Mouse (Mus musculus): ENCODE data around the gene Gpr65.
"Not testable (repeated sequence)": the region's sequence is repeated elsewhere in the genome, so short reads cannot be mapped to it uniquely, and the experiment has no call there.

Gpr65 gene

DNA sequence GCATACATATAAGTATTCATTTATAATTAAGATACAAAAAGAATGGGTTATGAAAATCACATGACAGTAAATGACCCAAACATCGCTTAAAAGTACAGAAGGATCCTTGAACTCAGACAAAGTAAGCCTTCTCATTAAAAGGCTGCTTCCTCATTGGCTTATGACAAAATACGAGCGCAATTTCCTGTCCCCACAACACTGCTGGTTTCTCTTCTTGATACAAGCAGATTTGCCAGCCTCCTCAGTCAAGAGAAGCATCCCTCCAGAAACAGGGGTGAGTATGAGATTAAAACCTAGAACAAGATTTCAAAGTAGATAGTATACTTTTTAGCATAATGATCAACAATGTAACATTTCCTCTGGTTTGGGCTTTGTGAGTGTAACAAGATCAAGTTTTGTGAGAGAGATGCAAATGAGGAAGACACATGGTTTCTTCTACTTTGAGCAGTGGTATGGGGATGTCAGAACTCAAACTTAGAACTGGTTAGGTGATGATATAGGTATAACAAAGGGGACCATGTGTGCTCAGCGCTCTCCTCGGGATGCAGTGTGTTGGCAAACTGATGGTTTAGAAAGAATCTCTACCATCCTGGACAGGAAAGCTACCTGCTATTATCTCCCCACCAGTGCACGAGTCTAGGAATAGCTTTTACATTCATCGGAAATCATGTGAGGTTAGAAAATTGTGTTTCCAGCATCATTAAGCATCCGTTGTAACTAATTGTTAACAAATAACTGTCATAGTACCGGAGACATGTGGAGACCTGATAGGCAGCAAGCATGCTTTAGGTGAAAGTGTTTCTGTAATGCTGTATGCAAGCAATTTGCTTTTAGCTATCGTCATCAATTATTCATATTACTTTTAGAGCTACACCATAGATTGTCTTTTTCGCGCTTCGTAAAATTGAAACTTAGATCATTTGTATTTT lies at the start of gene Gpr65:
Gpr65 (plus strand) TSS at position 195 of the 929 bp plus-strand sequence.
- DNase-seq (ENCODE audit: low spot score), result no peak

DNA sequence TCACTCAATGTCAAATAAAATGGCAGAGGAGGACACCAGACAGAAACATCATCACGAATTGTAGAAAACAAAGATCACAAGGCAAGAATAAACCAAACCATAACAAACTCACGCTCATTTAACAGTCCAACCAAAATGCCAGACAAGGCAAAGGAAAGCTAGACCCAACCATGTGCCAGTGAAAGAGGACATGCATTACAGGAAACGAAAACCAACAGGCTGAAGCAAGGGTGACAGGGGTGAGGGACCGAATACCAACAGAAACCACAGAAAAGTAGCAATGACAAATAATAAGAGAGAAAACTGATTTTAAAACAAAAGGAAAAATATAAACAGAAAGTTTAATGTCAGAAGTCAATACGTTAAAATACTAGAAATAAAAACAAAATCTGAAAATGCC lies 45.1 kb upstream of the Gpr65 start:
- DNase-seq (ENCODE audit: low spot score), result no peak

DNA sequence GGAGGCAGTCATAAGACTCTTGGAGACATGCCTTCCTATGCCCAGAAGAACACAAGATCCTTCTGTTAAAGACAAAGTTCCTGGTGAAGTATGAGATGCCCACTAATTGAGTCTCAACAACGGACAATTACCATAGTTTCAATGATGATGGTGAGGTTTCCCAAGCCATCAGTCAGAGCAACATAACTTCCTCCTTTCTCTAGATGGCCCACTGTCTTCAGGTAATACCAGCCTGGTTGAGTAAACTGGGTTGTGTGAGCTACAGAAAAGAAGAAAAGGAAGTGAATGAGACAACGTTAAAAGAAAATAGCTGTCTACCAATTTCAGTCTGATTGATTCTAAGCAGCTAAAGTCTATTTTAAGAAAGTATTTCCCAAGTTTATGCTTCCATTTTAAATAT lies 41.4 kb upstream of the Gpr65 start:
- no peak for DNase-seq (ENCODE audit: low spot score)

DNA sequence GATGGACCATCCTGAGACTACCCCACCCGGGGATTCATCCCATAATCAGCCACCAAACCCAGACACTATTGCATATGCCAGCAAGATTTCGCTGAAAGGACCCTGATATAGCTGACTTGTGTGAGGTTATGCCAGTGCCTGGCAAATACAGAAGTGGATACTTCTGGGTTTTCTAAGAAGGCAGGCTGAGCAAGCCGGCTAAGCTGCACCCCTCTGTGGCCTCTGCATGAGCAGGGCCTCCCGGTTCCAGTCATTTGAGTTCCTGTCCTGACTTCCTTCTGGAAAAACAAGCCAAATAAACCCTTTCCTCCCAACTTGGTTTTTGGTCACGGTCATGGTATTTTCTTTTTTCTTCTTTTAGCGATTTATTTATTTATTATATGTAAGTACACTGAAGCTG lies 30.0 kb upstream of the Gpr65 start:
- not testable (repeated sequence) for DNase-seq (ENCODE audit: low spot score)

DNA sequence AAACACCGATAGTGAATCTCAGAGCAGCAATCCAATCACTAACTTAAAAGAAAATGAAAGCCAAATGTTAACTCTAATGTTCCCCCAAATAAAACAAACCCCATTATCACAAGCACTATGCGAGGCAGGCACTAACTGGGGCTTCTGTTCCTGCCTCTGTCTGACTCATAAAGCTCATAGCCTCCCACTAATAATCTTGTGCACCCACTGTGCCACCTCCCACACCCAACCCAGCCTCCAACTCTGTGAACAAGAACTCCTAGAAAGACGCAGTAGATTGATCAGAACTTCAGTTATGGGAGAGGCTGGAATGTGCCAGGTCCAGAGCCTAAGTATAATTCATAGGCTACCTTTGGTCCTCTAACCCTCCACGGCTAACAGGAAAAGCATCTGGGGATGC lies 24.3 kb upstream of the Gpr65 start:
- DNase-seq (ENCODE audit: low spot score), result no peak

DNA sequence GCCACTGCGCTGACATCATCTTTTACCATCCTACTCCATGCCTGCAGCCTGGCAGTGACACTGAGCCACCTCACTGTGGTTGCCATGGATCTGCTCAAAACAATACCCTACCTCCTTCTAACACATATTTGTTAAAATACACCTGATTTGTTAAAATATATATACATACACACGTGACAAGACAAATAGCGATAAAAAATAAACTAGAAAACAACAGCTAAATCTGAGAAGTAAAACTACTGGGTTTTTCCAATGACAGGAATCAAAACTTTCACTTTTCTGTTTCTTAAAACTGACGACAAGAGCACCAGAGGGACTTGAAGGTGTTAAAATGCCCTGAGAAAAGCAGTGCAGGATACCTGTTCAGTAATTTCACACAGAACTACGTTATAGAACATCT lies 23.6 kb upstream of the Gpr65 start:
- no peak for DNase-seq (ENCODE audit: low spot score)

DNA sequence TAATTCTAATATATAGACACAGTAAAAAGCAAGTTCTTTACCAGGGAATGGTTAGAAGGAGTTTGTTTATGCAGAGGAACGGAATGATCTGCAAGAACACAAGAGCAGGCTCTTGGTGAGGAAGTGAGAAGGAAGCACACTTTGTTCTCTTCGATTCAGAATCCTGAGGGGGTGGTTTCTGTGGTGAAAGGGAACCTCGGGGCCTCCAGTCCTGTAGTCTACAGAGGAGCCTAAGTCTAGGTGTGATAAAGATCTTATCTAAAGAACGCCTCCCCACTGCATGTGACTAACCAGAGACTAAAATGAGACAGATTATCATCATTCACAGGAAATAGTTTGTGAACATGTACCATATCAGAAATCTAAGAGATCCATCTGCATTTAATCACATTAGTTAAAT lies 21.6 kb upstream of the Gpr65 start:
- DNase-seq (ENCODE audit: low spot score), result no peak

DNA sequence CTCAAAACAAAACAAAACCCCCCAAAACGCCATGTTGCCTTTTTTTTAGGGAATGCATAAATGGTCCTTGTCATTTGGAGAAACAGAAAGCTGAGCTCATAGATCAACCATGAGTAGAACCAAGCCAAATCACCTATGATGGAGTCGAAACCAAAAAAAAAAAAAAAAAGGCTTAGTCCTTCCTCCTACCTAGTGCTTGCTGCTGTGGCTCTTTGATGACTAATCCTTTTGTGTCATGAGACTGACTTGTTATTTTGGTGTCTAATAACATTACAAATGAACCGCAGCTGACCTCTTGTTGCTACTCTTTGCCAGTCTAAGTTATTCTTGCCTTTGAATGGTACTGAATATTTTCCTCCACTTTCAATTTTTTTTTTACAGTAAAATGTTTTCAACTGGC lies 18.8 kb upstream of the Gpr65 start:
- DNase-seq (ENCODE audit: low spot score), result no peak

DNA sequence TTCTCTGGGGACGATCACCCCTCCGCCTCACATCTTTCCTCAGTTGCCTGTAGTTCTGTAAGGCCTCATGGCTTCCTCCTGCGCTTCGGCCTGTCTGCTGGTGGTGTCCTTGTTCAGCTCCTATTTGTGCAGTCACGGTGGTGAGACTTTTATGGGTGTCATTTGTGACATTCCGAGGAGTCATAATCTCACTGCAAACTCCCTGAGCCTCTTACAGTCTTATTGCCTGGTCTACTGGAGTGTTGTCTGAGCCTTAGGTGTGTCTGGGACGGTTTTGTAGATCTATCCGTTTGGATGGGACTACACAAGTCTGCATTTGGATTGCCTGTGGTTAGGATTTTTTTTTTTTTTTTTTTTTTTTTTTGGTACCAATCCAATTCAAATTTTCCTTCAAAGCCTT lies 18.1 kb upstream of the Gpr65 start:
- no peak for DNase-seq (ENCODE audit: low spot score)

DNA sequence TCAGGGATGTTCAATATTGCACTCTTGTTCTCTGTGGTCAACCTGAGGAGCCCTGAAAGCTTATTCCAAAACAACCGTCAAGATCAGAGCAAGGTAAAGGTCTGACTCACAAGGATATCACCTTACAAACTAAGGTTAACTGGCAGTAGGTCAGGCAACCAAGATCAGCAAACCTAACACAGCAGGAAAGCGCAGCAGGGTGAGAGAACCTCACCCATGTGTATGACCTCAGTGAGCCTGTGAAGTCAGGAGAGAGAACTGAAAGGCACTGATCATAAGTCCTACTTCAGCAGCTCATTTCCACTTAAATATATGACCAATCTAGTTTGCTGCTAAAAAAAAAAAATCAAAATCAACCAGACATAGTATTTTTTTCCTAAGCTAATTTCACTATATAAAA lies 16.0 kb upstream of the Gpr65 start:
- DNase-seq (ENCODE audit: low spot score), result no peak

DNA sequence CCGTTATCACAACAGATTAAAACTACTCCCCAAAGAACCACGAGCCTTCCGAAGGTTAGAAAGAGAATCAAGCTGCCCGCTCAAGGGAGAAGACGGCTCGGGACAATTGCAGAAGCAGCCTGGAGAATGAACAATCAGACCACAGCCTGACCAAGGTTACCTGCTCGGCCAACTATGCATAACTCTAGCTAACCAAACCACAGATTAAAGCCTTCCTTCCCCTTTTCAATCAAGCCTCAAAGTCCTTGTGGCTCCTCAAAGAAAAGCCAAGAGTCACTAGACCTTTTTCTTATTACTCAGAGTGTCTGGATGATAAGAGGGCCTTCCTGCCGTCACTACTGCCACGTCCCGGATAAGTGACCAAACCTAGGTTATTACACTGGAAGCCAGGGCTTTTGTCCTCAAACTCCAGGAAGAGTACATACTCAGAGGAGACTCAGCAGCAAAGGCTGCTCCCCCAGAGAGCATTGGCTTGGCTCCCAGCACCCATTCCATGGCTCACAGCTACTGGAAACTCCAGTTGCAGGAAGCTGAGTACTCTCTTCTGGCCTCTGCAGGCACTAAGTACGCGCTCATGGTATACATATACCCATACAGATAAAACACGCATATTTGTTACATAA lies 13.0 kb upstream of the Gpr65 start:
- DNase-seq (ENCODE audit: low spot score), result peak; percentile 19

DNA sequence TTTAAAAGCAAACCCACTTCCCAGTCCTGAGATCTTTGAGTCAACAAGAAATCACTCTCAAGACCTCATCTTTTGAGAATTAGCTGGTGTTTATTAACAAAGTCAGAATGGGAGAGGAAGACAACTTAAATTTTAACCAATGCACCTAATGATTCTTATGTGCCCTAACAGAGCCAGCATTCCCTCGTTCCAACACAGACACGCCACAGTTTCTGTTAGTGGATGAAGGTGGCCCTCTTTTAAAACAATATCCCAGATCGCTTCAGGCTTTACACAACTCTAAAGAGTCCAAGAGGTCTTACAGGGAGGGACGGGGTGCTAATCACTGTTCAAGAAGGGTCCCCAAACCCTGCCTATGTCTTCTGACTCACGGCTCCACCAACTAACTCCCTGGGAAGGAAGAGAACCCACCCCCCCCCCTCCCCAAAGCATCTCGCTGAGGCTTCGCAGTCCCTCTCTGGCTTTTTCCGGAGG lies 10.0 kb upstream of the Gpr65 start:
- DNase-seq (ENCODE audit: low spot score), result no peak

DNA sequence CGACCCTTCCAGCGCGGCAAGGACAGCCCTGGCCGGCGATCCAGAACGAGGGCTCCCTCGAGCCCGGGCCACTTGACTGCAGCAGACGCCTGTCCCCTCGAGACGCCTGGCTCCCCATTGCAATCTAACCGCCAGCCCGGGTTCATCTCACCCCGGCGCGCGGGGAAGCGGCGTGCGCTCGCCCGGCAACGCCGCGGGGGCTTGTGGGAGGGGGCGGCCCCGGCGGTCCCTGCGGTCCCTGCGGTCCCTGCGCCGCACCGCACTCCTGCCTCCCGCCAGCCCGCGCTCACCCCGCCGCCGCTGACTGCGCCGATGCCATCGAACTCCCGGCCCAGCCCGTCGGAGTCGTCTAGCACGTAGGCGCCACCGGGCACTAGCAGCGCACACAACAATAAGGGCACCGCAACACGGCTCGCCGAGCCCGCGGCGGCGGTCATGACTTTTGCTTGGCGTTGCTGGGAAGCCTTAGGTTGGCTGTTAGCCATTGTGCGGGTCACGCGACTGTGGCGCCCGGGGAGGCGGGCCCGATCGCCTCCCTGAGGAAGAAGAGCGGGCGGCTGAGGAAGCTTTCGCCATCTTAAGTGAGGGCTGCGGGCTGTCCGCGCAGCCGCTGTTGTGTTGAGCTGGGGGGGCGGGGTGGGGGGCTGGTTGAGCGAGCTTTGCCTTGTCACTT lies 9.5 kb upstream of the Gpr65 start, which contains the start of gene Galc:
Galc (minus strand) TSS at position 615 of the 673 bp plus-strand sequence.
- DNase-seq (ENCODE audit: low spot score), result peak; percentile 90

DNA sequence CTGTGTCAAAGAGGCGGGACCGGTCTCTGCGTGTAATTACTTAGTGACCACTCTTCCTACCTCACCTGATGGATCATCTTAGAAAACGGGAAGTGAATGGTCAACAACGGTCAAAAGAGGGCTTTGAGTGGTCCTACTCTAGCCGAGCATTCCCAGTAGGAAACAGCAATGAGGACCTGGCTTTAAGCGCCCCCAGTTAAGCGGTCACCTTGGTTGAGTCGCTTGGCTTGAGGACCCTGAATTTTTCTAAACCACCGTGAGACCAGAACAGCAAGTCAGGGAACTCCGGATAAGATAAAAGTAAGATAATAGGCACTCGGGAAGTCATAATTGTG lies 8.9 kb upstream of the Gpr65 start:
- DNase-seq (ENCODE audit: low spot score), result no peak

DNA sequence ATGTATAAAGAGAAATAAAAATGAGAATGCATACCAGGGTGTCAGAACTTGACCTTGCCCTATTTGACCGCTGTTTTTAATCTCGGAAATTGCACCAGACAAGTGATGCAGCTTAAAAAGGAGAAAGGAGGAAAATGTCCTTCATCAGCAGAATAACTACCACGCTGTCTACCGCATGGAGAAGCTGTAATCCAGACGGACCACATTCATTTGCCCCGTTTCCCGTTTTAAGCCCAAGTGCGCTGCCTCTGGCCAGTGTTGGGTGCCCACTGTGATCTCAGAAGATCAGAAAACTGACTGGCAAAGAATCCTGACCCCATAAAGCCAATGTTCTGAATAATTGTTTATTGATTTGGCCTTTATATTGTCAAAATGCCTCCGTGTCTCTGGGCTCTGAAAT lies 2.7 kb upstream of the Gpr65 start:
- DNase-seq (ENCODE audit: low spot score), result no peak

DNA sequence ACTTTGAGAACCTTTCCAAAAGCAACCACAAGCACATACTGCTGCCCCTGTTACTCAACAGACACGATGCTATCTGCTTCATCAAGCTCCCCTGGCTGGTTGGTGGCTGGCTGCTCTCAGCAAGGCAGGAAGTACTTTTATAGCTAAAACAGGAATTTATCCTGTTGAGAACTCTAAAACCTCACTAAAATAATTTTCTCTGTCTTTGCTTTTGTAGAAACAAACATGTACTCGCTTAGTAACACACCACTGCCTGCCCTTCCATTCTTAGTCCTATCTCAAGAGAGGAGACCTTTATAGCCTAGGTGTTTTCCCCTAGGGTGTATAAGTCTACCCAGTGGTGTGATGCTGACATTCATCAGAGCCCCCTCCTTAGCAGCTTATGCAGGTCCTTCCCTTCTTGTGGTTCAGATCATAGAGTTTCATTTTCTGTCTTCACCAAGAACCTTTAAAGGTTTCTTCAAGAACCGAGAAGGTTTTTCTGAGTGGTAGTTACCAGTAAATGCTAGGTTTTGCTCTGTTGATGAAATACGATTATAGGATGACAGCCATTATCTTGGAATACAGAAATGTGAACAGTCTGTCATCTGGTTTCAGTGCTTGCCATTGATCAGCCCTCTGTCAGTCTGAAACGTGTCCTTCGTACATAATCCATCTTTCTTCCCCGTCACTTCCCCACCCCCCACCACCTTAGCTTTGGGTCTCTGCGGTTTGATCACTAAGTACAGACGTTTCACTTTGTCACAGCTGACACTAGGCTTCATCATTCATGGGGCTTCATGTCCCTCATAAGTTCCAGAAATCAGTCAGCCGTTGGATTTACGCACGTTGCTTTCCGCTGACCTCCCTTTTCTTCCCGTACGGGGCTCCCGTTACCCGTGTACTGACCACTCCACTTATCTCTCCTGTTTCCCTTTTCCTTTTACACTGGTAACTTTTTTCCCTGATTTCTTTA lies 1.6 kb downstream of the Gpr65 start:
- no peak for DNase-seq (ENCODE audit: low spot score)

DNA sequence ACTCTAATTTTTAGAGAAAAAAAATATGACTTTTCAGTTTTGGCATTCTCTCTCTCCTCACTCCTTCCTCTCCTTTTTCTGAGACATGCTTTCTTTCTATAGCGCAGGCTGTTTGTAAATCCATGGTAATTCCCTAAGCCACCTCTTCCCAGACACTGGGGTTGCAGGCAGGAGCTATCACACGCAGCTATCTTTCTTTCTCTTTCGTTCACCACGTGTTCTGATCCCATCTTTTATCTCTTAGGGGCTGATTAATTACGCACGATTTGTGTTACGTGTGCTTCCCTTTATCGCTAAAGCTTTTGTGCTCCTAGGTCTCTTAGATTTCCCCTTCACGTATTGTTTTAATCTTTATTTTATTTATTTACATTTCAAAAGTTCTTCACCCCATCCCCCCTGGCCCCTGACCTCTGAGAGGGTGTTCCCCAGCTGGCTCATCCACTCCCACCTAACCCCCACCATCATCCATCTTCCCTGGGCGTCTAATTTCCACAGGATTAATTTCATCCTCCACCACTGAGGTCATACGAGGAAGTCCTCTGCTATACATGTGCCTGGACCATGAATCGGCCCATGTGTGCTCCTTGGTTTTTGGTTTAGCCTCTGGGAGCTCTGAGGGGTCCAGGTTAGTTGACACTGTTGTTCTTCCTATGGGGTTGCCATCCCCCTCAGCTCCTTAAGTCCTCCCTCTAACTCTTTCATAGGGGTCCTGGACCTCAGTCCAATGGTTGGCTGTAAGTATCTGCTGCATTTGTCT lies 2.6 kb downstream of the Gpr65 start:
- no peak for DNase-seq (ENCODE audit: low spot score)

DNA sequence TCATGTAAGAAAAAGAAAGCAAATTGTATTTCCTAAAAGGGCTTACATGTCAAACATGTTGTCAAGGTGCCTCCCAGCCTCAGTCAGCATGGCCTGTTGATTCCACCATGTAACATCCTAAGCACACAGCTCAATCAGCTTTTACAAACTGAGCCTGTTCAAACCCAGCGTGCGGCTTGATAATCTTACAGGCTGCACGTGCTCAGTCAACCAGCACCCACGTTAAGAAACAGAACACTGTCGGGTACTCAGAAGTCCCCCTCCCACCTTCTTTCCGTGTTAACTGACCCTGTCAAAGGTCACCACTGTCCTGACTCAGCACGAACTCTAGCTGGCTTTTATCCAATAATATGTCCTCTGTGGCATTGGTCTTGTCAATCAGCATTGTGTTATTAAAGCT lies 4.0 kb downstream of the Gpr65 start:
- DNase-seq (ENCODE audit: low spot score), result no peak

DNA sequence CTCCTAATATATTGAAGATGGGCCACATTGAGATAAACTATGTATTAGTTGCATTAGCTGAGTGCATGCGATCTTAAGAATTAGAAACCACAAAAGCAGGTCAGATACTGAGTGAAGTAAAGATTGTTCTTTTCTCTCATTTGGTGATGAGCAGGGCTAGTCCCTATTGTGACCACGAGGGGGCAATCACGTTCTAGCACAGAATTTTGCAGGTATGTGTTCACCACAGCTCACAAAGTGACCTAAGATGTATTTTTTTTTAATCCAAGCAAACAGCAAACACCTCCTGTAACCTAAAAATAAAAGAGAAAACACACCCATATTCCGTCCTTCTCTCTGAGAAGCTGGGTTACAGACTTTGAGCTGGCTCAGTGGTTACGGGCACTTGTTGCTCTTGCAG lies 12.1 kb downstream of the Gpr65 start:
- peak; percentile 20 for DNase-seq (ENCODE audit: low spot score)

DNA sequence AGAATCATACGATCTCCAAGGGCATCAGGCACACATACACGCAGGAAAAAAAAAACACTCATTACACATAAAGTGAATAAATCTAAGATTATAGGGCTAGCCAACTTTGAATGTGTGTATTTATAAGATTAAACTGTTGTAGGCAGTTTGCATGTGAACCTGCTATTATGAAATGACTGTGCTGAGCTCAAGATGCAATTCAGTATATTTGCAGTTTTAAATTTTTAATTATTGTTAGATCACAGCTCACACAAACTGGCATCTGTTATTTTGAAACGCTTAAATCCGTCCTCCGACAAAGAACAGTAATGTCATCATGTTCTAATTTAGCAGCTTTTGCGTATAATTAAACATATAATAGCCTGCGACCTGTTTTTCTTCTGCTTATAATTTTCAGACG lies 12.6 kb downstream of the Gpr65 start:
- DNase-seq (ENCODE audit: low spot score), result no peak

All from ovary, postnatal 36 days (tissue).